Mouse (Mus musculus): ENCODE data around the gene Phtf2. TPM values are rescaled to one million over a fixed set of nuclear protein-coding genes. Genes with fewer than 3 reads are reported as not detected.
"Not testable (repeated sequence)": the region's sequence is repeated elsewhere in the genome, so short reads cannot be mapped to it uniquely, and the experiment has no call there.

Gene Phtf2
- total RNA-seq, 2 experiments from 2014 or later, result 18.8 to 20.1 TPM

DNA sequence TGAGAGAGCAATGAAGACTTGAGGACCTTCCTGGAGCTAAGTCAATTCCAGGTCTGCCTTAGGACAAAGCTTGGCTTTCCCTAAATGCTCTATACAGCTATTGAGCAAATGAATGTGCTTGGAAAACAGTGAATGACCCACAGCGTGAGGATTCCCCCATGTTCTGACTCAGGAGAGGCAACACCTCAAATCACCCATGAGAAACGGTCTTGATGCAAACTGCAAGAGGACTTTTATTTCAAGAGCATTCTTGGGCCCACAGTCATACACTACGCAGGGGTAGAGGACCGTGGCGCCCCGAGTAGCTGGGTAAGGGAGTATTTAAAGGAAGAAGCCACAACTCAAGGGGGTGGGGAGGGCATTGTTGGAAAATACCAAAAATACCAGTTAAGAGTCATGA, 165.9 kb downstream of the Phtf2 start:
- intact Hi-C loops (cut with DNase I); DNase-seq (ENCODE audit: low spot score in 2 of 2): not testable (repeated sequence)

DNA sequence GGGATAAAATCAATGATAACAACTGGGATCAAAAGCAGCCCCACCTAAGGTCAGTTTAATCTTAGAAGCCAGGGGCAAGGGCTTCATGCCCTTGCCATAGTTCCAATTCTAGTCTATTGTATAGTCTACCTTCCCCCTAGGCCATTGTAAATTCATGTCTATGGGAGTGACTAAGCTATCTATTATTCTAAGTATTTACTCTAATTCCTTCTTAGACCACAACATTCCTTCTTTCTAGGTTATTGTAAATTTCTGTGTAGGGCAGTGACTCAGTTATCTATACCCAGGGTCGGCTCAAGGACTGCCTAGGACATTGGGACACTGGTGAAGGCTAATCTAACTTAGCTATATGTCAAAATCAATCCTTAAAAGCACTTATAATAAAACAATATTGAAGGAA, 167.3 kb downstream of the Phtf2 start:
- intact Hi-C loops (cut with DNase I), result not testable (repeated sequence)

DNA sequence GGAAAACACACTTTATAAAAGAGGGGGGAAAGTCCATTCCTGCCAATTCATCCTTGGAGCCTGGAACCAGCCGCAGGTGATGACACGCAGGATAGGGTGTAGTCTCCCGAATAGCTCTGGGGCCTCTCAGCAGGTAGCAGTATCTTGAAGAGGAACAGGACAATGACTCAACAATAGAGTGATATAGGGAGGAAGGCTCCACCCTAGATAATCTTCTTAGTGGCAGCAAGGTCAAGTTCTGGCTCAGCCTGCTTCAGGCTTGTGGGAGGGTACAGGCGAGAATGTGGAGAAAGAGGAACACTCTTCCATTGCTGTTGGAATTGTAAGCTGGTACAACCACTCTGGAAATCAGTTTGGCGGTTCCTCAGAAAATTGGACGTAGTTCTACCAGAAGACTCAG, 171.1 kb downstream of the Phtf2 start:
- intact Hi-C loops (cut with DNase I); DNase-seq (ENCODE audit: low spot score in 2 of 2): not testable (repeated sequence)

More for the DNA sequence above, 167.3 kb downstream of the Phtf2 start:
- not testable (repeated sequence) for DNase-seq (ENCODE audit: low spot score in 2 of 2)

Other genes starting within 250 kb of the Phtf2 start
- 10 to 100 TPM; 23.1 to 23.9 TPM for gene Tmem60, start 67 bp upstream of the Phtf2 start, total RNA-seq (2021)
- gene Rsbn1l, start 74.3 kb upstream of the Phtf2 start, total RNA-seq (2021), result 10 to 100 TPM; 16.3 to 16.4 TPM
- 10 to 100 TPM; 38.1 to 38.8 TPM for gene Ptpn12, start 173.8 kb upstream of the Phtf2 start, total RNA-seq (2021)